Mouse (Mus musculus) frontal cortex, postnatal 36 days (tissue): ENCODE data around the gene Tcf3.
A peak's percentile ranks its signal among the peaks of the same experiment; 100 is the strongest.

ENCODE experiments used
- DNase-seq, 2 experiments: peaks; one replicate each; pipeline ENCODE4 v3.0.0; 2022; ENCODE audit warnings: low spot score in 2 of 2

Gene Tcf3

DNA sequence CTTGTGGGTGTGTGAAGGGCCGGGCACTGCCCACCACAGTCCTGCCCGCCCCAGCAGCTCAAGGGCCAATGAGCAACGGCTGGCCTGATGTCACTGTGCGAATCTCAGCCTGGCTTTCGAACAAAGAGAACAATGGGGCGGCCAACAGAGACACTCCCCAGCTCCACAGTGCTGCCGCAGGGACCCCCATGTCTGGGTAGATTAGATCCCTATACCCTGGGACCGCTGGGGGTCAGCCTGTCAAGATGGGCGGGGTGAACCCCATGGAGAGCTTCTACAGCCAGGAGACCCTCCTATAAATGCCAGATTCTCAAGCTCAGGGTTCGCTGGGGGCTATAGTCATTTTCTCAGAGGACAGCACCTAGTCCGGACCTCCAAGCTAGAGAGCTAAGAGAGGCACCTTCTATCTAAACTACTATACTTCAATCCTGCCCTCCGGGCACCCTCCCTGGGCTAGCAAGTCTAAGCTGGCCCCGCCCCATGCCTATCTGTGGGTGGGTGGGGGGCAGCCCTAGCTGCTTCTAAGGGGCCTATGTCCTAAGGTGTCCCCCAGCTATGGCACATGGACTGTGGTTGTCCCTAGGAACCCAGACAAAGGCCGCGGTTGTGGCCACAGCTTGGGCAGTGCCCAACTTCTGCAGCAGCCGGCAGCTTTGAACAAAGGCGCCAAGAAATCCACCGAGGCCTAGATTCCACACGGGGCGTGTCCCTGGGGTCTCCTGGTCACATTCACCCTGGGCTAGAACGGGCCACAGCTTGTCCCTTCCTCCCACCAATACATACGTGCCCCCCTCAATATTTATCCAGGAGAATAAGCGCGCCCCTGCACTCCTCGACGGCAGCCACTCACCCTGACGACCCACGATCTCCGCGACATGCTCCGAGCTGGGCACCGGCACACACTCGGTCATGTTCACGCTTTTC lies 47.4 kb downstream of the Tcf3 start:
- DNase-seq: no peak

DNA sequence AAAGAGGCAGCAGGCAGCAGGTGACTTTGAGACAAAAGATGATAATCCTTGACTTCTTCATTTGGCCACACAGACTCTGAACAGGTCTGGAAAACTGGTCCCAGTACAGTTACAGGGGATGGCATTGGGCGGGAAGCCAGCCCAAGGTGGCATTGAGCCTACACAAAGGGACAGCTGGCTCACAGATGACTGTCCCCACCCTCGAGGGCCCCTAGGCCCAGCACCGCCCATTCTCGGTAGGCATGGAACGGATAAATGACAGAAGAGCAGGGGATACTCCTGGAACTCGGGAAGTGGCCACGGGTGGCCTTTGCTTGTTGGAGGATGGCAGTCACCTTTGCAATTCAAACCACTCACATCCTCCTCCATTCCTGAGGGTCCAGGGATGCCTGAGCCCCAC lies 48.1 kb downstream of the Tcf3 start:
- DNase-seq: no peak

DNA sequence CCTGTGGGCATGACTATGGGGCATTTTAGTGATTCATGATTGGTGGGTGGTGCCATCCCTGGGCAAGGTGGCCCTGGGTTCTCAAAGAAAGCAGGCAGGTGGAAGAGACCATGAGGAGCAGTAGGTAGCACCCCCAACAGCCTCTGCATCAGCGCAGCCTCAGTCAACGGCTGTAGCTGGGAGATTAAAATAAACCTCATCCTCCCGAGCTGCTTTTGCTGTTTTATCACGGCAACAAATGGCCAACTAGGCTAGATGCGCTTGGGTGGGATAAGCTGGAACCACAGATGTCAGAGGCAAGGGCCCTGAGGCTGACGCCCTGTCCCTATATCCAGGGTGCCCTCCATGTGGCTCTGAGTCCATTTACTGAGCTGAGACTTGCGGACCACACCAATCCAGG lies 48.7 kb downstream of the Tcf3 start:
- DNase-seq: no peak

DNA sequence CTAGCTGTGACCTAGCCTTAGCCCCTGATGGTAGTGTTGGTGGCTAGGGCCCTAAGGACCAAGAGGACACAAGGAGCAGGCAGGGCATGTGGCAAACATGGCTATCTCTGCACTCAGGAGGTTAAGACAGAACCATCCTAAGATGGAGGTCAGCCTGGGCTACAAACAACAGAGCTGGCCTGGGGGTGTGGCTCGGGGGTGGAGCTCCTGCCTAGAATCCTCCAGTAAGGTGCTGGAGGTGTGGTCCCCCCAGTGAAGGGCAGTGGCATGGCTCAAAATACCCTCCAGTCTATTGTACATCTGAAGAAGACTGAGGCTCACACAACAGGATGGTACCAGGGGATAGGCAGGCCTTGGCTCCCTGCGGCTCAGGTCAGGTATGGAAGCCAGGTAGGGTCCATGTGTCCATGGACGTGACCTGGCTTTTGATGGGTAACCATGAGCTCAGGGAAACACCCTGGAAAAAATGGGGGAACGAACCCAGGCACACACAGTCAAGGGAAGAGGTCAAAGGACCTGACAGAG lies 49.3 kb downstream of the Tcf3 start:
- no peak for DNase-seq

DNA sequence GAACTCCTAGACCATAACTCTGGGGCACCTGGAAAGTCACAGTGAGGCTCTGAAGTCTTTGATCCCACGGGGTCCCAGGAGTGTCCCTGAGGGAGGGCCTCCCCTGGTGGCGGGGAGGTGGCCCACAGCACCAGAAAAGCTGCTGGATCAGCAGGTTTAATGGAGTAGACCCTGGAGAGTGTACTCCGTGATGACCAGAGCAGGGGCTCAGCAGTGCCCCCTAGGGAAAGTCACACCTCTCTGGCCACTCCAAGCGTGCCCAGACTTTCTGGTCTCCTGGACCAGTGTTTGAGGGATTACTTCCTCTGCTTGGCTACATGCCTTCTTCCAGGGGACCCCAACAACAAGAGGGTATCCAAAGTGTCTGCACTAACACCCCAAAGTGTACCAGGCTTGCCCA lies 50.0 kb downstream of the Tcf3 start:
- DNase-seq: no peak

DNA sequence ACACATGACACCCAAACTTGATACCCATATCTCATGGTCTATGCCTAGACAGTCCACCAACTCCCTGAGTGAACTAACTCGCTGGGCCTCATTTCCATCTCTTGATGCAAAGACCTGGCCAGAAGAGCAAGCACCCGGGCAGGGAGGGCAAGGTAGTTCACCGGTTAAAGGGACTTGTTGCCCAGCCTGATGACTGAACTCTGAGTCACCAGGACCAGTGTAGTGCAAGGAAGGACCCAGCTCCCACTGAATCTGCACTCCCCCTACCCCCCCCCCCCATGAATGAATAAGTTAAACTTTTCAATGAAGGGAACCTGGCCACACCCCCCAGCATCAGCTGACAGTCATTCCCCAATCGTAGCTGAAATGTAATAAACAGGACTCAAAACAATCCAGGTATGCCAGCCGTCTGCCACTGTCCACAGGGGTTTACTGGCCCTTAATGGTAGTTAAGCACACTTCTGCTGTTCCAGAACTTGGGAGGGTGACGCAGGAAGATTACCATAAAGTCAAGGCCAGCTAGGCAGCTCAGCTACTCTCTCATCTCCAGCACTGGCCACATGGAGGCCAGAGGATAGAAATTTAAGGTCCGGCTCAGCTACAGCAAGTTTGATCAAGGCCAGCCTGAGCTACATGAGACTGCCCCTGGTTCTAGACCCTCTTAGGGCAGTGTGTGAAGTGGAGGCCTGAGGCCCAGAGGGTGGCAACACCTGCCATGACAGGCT lies 50.6 kb downstream of the Tcf3 start:
- DNase-seq: no peak

DNA sequence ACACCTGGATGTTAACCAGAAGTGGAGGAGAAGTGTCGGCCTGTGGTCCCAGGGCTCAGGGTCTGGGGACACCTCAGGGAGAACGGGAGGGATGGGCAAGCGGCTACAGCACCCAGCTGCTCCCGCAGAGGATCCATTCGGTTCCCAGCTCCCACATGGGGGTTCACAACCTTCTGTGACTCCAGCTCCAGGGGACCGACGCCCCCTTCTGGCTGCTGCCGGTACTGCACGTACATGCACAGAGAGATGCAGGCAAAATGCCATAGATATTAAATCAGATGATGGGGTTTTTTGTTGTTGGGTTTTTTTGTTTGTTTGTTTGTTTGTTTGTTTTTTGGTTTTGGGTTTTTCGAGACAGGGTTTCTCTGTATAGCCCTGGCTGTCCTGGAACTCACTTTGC lies 55.7 kb downstream of the Tcf3 start:
- no peak for DNase-seq

DNA sequence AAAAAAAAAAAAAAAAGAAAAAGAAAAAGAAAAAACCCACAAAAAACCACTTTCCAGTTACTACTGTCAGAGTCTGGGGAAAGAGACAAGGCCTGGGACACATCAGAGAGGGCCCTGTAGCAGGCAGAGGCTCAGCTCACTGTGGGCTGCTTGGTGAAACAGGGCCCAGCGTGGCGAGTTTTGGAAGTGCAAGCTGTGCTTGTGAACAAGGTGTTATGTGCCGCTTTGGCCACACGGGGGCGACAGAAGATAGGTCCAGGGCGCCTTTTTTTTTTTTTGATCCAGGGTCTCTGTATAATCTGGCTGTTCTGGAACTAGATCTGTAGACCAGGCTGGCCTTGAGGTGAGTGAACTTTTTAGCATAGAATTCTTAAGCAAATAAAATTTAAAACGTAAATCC lies 57.3 kb downstream of the Tcf3 start:
- peak; percentile 88 to 92 for DNase-seq

DNA sequence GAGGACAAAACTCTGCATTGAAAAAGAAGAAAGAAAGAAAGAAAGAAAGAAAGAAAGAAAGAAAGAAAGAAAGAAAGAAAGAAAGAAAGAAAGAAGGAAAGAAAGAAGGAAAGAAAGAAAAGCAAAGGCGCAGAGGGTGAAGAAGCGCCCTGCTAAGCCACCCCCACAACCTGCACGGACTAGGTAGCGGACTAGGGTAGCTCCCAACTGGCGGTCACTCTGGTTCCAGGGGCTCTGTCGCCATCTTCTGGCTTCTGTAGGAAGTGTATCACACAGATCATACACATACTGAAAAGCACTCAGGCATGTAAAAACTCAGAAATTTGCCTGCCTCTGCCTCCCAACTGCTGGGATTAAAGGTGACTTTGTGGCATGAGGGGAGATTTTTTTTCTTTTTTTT lies 59.4 kb downstream of the Tcf3 start:
- peak; percentile 69 to 83 for DNase-seq

DNA sequence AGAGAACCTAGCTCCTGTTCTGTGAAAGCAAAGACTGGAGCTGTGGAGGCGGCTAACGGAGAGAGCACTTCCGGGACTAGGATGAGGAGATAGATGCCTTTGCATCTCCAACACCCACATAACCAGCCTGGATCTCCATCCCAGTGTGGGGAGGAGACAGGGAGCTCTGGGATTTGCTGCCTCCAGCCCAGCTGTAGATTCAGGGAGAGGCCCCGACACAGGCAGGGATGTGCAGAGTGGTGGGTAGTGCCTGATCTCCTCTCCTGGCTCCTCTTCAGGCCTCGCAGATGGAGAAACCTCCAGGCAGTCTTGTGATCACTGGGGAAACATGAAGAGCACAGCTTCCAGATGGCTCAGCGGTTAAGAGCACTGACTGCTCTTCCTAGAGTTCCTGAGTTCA lies 60.7 kb downstream of the Tcf3 start:
- DNase-seq: peak; percentile 57 to 59

DNA sequence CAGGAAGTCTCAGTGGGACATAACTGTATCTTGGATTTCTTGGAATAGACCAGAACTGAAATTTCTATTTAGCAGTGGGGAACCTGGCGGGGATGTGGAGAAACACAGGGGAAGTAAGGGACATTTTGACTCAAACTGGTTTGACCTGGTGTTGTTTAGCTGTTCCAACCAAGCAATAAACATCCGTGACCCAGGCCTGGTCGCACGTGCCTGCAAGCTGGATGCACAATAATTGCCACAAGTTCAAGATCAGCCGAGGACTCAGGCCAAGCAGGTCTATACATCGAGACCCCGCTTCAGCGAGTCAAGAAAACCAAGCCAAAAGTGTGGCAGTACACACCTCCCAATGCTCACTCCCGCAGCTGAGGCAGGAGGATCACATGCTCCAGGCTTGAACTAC lies 61.5 kb downstream of the Tcf3 start:
- DNase-seq: no peak

DNA sequence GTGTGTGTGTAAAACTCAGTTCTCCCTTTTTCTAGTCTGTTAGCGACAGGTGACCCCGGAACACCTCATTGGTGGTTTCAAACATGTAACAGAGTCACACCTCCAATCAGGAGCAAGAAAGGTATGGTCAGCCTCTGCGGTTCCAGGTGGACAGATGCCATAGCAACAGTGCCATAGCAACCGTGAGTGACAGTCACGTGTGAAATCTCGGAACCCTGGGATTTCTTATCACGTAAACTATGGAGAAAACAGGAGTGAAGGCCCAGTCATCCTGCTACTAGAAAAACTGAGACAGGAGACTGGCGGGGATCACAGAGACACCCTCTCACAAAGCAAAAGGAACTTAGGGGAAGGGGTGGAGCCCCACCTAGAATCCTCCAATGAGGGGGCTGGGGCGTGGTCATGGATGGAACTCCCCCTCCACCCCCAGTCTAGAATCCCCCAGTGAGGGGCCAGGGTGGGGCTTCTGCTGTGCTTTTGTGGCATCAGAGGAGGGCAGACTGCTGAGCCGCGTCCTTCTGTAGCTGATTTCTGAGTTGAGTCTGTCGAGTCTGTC lies 62.0 kb downstream of the Tcf3 start:
- DNase-seq: peak; percentile 40 to 63

DNA sequence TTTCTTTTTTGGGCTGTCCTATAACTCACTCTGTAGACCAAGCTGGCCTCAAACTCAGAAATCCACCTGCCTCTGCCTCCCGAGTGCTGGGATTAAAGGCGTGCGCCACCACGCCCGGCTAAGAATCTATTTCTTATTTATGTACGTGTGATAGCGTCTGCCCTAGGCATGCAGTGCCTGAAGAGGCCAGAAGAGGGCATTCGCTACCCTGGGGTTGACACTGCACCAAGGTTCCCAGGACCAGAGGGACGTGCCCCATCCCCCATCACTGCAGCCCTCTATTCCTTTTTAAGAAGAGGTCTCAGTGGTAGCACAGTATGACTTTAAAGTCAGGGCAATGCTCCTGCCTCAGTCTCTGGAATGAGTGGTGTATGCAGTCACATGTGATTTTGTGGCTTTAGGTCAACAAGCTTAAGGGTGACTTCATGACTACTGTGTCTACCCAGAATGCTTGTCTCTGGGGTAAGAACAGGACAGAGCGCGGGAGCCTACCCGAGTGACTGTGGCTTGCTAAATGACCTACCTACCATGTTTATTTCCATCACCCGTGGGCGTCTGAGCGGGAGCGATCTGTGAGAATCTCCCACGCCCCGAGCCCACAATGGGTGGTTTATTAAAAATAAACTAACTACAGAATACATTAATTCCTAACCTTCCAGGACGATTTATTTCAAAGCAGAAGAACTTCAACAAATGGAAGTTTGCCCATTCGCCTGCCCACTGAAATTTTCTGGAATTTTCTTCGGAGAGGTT lies 63.3 kb downstream of the Tcf3 start:
- DNase-seq: peak; percentile 25 to 70

DNA sequence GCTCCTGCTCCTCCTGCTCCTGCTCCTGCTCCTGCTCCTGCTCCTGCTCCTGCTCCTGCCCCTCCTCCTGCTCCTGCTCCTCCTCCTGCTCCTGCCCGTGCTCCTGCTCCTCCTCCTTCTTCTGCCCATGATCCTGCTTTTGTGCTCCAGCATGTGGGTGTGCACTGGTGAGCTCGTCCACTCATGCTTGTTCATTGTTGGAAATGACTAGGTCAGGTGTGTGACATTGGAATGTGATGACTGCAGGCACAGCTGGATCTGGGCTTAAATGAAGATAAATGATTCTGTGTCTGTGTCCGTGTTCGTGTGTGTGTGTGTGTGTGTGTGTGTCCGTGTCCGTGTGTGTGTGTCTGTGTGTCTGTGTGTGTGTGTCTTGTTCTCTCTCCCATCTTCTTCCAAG lies 65.1 kb downstream of the Tcf3 start:
- DNase-seq: no peak

DNA sequence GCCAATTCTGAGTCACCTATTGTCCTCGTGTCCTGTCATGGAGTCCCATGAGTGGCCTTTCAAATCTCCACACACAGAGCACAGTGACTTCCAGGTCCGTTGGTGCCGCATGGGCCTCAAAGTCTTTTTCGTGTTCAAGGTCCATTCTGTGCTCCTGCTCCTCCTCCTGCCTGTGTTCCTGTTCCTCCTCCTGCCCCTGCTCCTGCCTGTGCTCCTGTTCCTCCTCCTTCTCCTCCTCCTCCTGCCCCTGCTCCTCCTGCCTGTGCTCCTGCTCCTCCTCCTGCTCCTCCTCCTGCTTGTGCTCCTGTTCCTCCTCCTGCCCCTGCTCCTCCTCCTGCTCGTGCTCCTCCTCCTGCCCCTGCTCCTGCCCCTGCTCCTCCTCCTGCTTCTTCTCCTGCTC lies 65.5 kb downstream of the Tcf3 start:
- no peak for DNase-seq

DNA sequence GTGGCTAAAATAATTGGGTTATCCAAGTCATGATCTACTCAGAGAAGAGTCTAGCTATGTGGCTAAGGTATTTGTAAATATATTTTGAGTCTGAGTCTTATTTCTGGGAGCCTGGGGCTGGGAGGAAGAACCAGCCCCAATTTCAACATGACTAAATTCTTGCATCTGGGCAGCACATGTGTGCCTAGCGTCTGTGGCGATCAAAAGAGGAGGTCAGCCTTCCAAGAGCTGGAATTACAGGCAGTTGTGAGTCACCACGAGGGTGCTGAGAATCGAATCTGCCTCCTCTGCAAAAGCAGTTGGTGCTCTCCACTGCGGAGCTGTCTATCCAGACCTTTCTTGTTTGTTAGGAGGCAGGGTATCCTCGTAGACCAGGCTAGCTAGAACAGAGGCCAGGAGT lies 67.7 kb downstream of the Tcf3 start:
- DNase-seq: no peak

DNA sequence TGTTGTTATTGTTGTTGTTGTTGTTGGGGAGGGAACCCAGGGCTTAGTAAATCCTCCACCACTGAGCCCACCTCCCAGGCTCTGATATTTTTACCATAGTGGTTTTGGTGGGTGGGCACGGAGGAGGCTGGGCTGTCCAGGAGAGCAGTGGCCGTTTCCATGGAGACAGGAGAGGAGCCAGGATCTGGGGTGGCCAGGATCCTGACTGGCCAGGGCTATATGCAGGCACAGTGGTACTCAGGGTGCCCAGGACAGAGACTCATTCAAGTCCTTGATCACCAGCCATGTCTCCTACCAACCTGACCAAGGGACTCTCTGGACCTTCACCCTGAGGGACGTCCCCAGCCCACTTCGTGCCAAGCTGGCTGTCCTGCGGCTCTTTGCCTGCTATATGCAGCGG lies 69.7 kb downstream of the Tcf3 start:
- DNase-seq: no peak
